Mouse (Mus musculus) cerebellum, postnatal 25 days (tissue): ENCODE data around the gene Atrip.

Source experiments
- DNase-seq, 2 experiments: peaks; one replicate each; pipeline ENCODE4 v3.0.0; 2021; ENCODE audit warnings: mixed read lengths in 2 of 2

Atrip gene

GRCm38 (mm10) chr9:109056916-109057315 is 17.0 kb downstream of the Atrip start:
- DNase-seq, result no peak

GRCm38 (mm10) chr9:109056081-109056690 is 17.7 kb downstream of the Atrip start:
- DNase-seq, result no peak

- peak in 1 of 2 experiments; percentile 29 for DNase-seq
Measured at GRCm38 (mm10) chr9:109055271-109056030, 18.5 kb downstream of the Atrip start.

- DNase-seq, result peak; percentile 62 to 70
Measured at GRCm38 (mm10) chr9:109054712-109055111, 19.2 kb downstream of the Atrip start.

GRCm38 (mm10) chr9:109053851-109054250 is 20.1 kb downstream of the Atrip start:
- no peak for DNase-seq

- DNase-seq, result no peak
Measured at GRCm38 (mm10) chr9:109053366-109053765, 20.6 kb downstream of the Atrip start.

- DNase-seq, result no peak
Measured at GRCm38 (mm10) chr9:109052490-109053260, 21.2 kb downstream of the Atrip start.

GRCm38 (mm10) chr9:109051651-109052489 is 22.1 kb downstream of the Atrip start:
- no peak for DNase-seq

- no peak for DNase-seq
Measured at GRCm38 (mm10) chr9:109051011-109051501, 22.9 kb downstream of the Atrip start.

GRCm38 (mm10) chr9:109050674-109050997 is 23.3 kb downstream of the Atrip start:
- DNase-seq, result no peak

- no peak for DNase-seq
Measured at GRCm38 (mm10) chr9:109049996-109050673, 23.8 kb downstream of the Atrip start.

- no peak for DNase-seq
Measured at GRCm38 (mm10) chr9:109049316-109049715, 24.6 kb downstream of the Atrip start.

- DNase-seq, result peak; percentile 46 to 62
Measured at GRCm38 (mm10) chr9:109046306-109046705, 27.6 kb downstream of the Atrip start.

- DNase-seq, result no peak
Measured at GRCm38 (mm10) chr9:109041351-109041750, 32.6 kb downstream of the Atrip start.

- DNase-seq, result no peak
Measured at GRCm38 (mm10) chr9:109040906-109041305, 33.0 kb downstream of the Atrip start.

GRCm38 (mm10) chr9:109040216-109040615 is 33.7 kb downstream of the Atrip start:
- DNase-seq, result peak in 1 of 2 experiments; percentile 11

- DNase-seq, result no peak
Measured at GRCm38 (mm10) chr9:109039681-109040080, 34.2 kb downstream of the Atrip start.

- DNase-seq, result peak; percentile 72 to 82
Measured at GRCm38 (mm10) chr9:109038901-109039364, 35.0 kb downstream of the Atrip start.

- DNase-seq, result peak; percentile 50 to 76
Measured at GRCm38 (mm10) chr9:109038086-109038895, 35.6 kb downstream of the Atrip start, which contains the start of gene Shisa5. TSS of gene Shisa5 (plus strand) at chr9:109038565.

- DNase-seq, result no peak
Measured at GRCm38 (mm10) chr9:109032435-109032834, 41.5 kb downstream of the Atrip start.

- DNase-seq, result no peak
Measured at GRCm38 (mm10) chr9:109031686-109032085, 42.2 kb downstream of the Atrip start.
